Mouse (Mus musculus) heart, postnatal 0 days (tissue): ENCODE results near the gene Kcnk6.

Experiments
- CTCF ChIP-seq: IDR thresholded peaks from 2 replicates; pipeline ENCODE4 v1.5.1; 2016; ENCODE audit warnings: antibody characterized with exemption, control low read depth, low read depth
- EP300 ChIP-seq: IDR thresholded peaks from 2 replicates; pipeline ENCODE4 v1.6.1; 2016; ENCODE audit warnings: antibody characterized with exemption, low read depth

GRCm38 (mm10) chr7:29262151-29262550 lies 29.8 kb upstream of the Kcnk6 start:
- no peak for TF ChIP-seq EP300
- no peak for TF ChIP-seq CTCF
